Mouse (Mus musculus): ENCODE data around the gene Zdhhc19.

Zdhhc19 gene

GRCm38 (mm10) chr16:32516006-32516962, 20.2 kb downstream of the Zdhhc19 start:
- peak in 1 of 2 experiments; percentile 43 for DNase-seq

GRCm38 (mm10) chr16:32517785-32518481, 21.9 kb downstream of the Zdhhc19 start:
- no peak for DNase-seq

- no peak for DNase-seq
Measured at GRCm38 (mm10) chr16:32519656-32520371, 23.7 kb downstream of the Zdhhc19 start.

GRCm38 (mm10) chr16:32520372-32520748, 24.3 kb downstream of the Zdhhc19 start:
- no peak for DNase-seq

- no peak for DNase-seq
Measured at GRCm38 (mm10) chr16:32522578-32523194, 26.6 kb downstream of the Zdhhc19 start.

GRCm38 (mm10) chr16:32523462-32524243, 27.6 kb downstream of the Zdhhc19 start:
- DNase-seq = peak; percentile 82 to 89

- DNase-seq = no peak
Measured at GRCm38 (mm10) chr16:32524244-32524615, 28.2 kb downstream of the Zdhhc19 start.

- DNase-seq = no peak
Measured at GRCm38 (mm10) chr16:32526906-32527305, 30.8 kb downstream of the Zdhhc19 start.

- no peak for DNase-seq
Measured at GRCm38 (mm10) chr16:32532878-32533826, 37.1 kb downstream of the Zdhhc19 start.

- DNase-seq = no peak
Measured at GRCm38 (mm10) chr16:32535157-32535751, 39.2 kb downstream of the Zdhhc19 start.

GRCm38 (mm10) chr16:32537867-32538660, 42.0 kb downstream of the Zdhhc19 start:
- DNase-seq = no peak

- DNase-seq = peak in 1 of 2 experiments; percentile 27
Measured at GRCm38 (mm10) chr16:32538761-32539255, 42.7 kb downstream of the Zdhhc19 start.

GRCm38 (mm10) chr16:32541338-32542179, 45.5 kb downstream of the Zdhhc19 start:
- DNase-seq = no peak

GRCm38 (mm10) chr16:32543422-32543821, 47.4 kb downstream of the Zdhhc19 start:
- no peak for DNase-seq

GRCm38 (mm10) chr16:32547156-32548068, 51.3 kb downstream of the Zdhhc19 start:
- DNase-seq = no peak

GRCm38 (mm10) chr16:32550084-32550483, 54.0 kb downstream of the Zdhhc19 start:
- no peak for DNase-seq

GRCm38 (mm10) chr16:32550487-32550886, 54.4 kb downstream of the Zdhhc19 start:
- DNase-seq = no peak

Measured in cerebellum, postnatal 10 days (tissue).